Mouse (Mus musculus): ENCODE measurements around the gene Rgs8. TPM values are rescaled to one million over a fixed set of nuclear protein-coding genes. Genes with fewer than 3 reads are reported as not detected.

The Rgs8 gene
- polyA plus RNA-seq, 1 experiment from 2014 or later: 16.4 TPM

GRCm38 (mm10) chr1:153669086-153669485 lies 16.3 kb downstream of the Rgs8 start:
- H3K4me2 ChIP-seq (replicated peaks): peak overlapping the region; percentile 27; the same call in 1 of the 2 replicates
- DNase-seq (ENCODE audit: low spot score): no peak
- ATAC-seq (ENCODE audit: low FRiP score): no peak
- no peaks in the 10 kb centered on the region for H3K9me3 ChIP-seq (ENCODE audit: control insufficient read depth, low read length)
- H3K27me3 ChIP-seq (ENCODE audit: control insufficient read depth, insufficient read depth, low read length): no peaks in the 10 kb centered on the region
- peaks cover 55% of the 10 kb centered on the region for H3K4me1 ChIP-seq (replicated peaks; ENCODE audit: control insufficient read depth, insufficient read depth, low read length)
- WGBS: 30% methylated on average over 7 of the region's 7 CpGs
- no peaks in the 10 kb centered on the region for H3K36me3 ChIP-seq (replicated peaks; ENCODE audit: control insufficient read depth, insufficient read depth)
- no peak overlapping the region for H3K27ac ChIP-seq
- H3K4me3 ChIP-seq (replicated peaks; ENCODE audit: low read length): no peak overlapping the region
- peak overlapping the region; percentile 2; the same call in 1 of the 2 replicates for H3K9ac ChIP-seq

- H3K4me1 ChIP-seq (replicated peaks; ENCODE audit: control insufficient read depth, insufficient read depth, low read length): peaks cover 50% of the 10 kb centered on the region
- no peaks in the 10 kb centered on the region for H3K27me3 ChIP-seq (ENCODE audit: control insufficient read depth, insufficient read depth, low read length)
- H3K4me3 ChIP-seq (replicated peaks; ENCODE audit: low read length): no peak overlapping the region
- ATAC-seq (ENCODE audit: low FRiP score) (no peak), DNase-seq (ENCODE audit: low spot score) (no peak)
- no peak overlapping the region for H3K9ac ChIP-seq
- 38% methylated on average over 3 of the region's 3 CpGs for WGBS
- H3K36me3 ChIP-seq (replicated peaks; ENCODE audit: control insufficient read depth, insufficient read depth): no peaks in the 10 kb centered on the region
- peak overlapping the region; percentile 27; the same call in 1 of the 2 replicates for H3K4me2 ChIP-seq (replicated peaks)
- peak overlapping the region; percentile 0; the same call in 1 of the 2 replicates for H3K27ac ChIP-seq
- no peaks in the 10 kb centered on the region for H3K9me3 ChIP-seq (ENCODE audit: control insufficient read depth, low read length)
These were observed 16.9 kb downstream of the Rgs8 start for GRCm38 (mm10) chr1:153669728-153670127.

- Histone ChIP-seq H3K4me1 (replicated peaks; ENCODE audit: control insufficient read depth, insufficient read depth, low read length) (peaks cover 34% of the 10 kb centered on the region), H3K9ac (no peak overlapping the region), H3K4me3 (replicated peaks; ENCODE audit: low read length) (no peak overlapping the region), H3K4me2 (replicated peaks) (no peak overlapping the region), H3K9me3 (ENCODE audit: control insufficient read depth, low read length) (no peaks in the 10 kb centered on the region), H3K36me3 (replicated peaks; ENCODE audit: control insufficient read depth, insufficient read depth) (no peaks in the 10 kb centered on the region), H3K27ac (no peak overlapping the region), H3K27me3 (ENCODE audit: control insufficient read depth, insufficient read depth, low read length) (no peaks in the 10 kb centered on the region)
- no peak for ATAC-seq (ENCODE audit: low FRiP score)
- 81% methylated on average over 3 of the region's 3 CpGs for WGBS
- no peak for DNase-seq (ENCODE audit: low spot score)
These were observed 18.5 kb downstream of the Rgs8 start for GRCm38 (mm10) chr1:153671352-153671751.

GRCm38 (mm10) chr1:153672698-153673097 lies 19.9 kb downstream of the Rgs8 start:
- no peaks in the 10 kb centered on the region for H3K9me3 ChIP-seq (ENCODE audit: control insufficient read depth, low read length)
- no peak overlapping the region for H3K27ac ChIP-seq
- H3K36me3 ChIP-seq (replicated peaks; ENCODE audit: control insufficient read depth, insufficient read depth): no peaks in the 10 kb centered on the region
- no peak for ATAC-seq (ENCODE audit: low FRiP score)
- H3K27me3 ChIP-seq (ENCODE audit: control insufficient read depth, insufficient read depth, low read length): no peaks in the 10 kb centered on the region
- 53% methylated on average over 7 of the region's 9 CpGs for WGBS
- DNase-seq (ENCODE audit: low spot score): no peak
- H3K4me3 ChIP-seq (replicated peaks; ENCODE audit: low read length): no peak overlapping the region
- H3K4me1 ChIP-seq (replicated peaks; ENCODE audit: control insufficient read depth, insufficient read depth, low read length): peaks cover 20% of the 10 kb centered on the region
- no peak overlapping the region for H3K9ac ChIP-seq
- H3K4me2 ChIP-seq (replicated peaks): no peak overlapping the region

GRCm38 (mm10) chr1:153673900-153674299 lies 21.1 kb downstream of the Rgs8 start:
- WGBS: 84% methylated on average over 12 of the region's 12 CpGs
- peaks cover 15% of the 10 kb centered on the region for H3K4me1 ChIP-seq (replicated peaks; ENCODE audit: control insufficient read depth, insufficient read depth, low read length)
- H3K36me3 ChIP-seq (replicated peaks; ENCODE audit: control insufficient read depth, insufficient read depth): no peaks in the 10 kb centered on the region
- ATAC-seq (ENCODE audit: low FRiP score): no peak
- H3K27ac ChIP-seq: no peak overlapping the region
- no peaks in the 10 kb centered on the region for H3K9me3 ChIP-seq (ENCODE audit: control insufficient read depth, low read length)
- no peak overlapping the region for H3K4me2 ChIP-seq (replicated peaks)
- H3K27me3 ChIP-seq (ENCODE audit: control insufficient read depth, insufficient read depth, low read length): no peaks in the 10 kb centered on the region
- H3K4me3 ChIP-seq (replicated peaks; ENCODE audit: low read length): no peak overlapping the region
- no peak overlapping the region for H3K9ac ChIP-seq
- no peak for DNase-seq (ENCODE audit: low spot score)

GRCm38 (mm10) chr1:153675591-153675990 lies 22.8 kb downstream of the Rgs8 start:
- DNase-seq (ENCODE audit: low spot score) (no peak), ATAC-seq (ENCODE audit: low FRiP score) (no peak)
- Histone ChIP-seq H3K36me3 (replicated peaks; ENCODE audit: control insufficient read depth, insufficient read depth) (no peaks in the 10 kb centered on the region), H3K27ac (no peak overlapping the region), H3K9me3 (ENCODE audit: control insufficient read depth, low read length) (no peaks in the 10 kb centered on the region), H3K4me2 (replicated peaks) (no peak overlapping the region), H3K4me3 (replicated peaks; ENCODE audit: low read length) (no peak overlapping the region), H3K4me1 (replicated peaks; ENCODE audit: control insufficient read depth, insufficient read depth, low read length) (peaks cover 13% of the 10 kb centered on the region), H3K9ac (no peak overlapping the region), H3K27me3 (ENCODE audit: control insufficient read depth, insufficient read depth, low read length) (no peaks in the 10 kb centered on the region)
- 77% methylated on average over 4 of the region's 4 CpGs for WGBS

GRCm38 (mm10) chr1:153677635-153678034 lies 24.8 kb downstream of the Rgs8 start:
- Histone ChIP-seq H3K9ac (no peak overlapping the region), H3K9me3 (ENCODE audit: control insufficient read depth, low read length) (no peaks in the 10 kb centered on the region), H3K4me2 (replicated peaks) (no peak overlapping the region), H3K27ac (no peak overlapping the region), H3K4me1 (replicated peaks; ENCODE audit: control insufficient read depth, insufficient read depth, low read length) (peaks cover 13% of the 10 kb centered on the region), H3K36me3 (replicated peaks; ENCODE audit: control insufficient read depth, insufficient read depth) (no peaks in the 10 kb centered on the region), H3K27me3 (ENCODE audit: control insufficient read depth, insufficient read depth, low read length) (no peaks in the 10 kb centered on the region), H3K4me3 (replicated peaks; ENCODE audit: low read length) (no peak overlapping the region)
- 51% methylated on average over 6 of the region's 6 CpGs for WGBS
- DNase-seq (ENCODE audit: low spot score) (no peak), ATAC-seq (ENCODE audit: low FRiP score) (no peak)

GRCm38 (mm10) chr1:153679147-153679546 lies 26.3 kb downstream of the Rgs8 start:
- Histone ChIP-seq H3K4me3 (replicated peaks; ENCODE audit: low read length) (no peak overlapping the region), H3K4me1 (replicated peaks; ENCODE audit: control insufficient read depth, insufficient read depth, low read length) (peaks cover 13% of the 10 kb centered on the region), H3K9ac (no peak overlapping the region), H3K36me3 (replicated peaks; ENCODE audit: control insufficient read depth, insufficient read depth) (no peaks in the 10 kb centered on the region), H3K27me3 (ENCODE audit: control insufficient read depth, insufficient read depth, low read length) (no peaks in the 10 kb centered on the region), H3K9me3 (ENCODE audit: control insufficient read depth, low read length) (no peaks in the 10 kb centered on the region), H3K4me2 (replicated peaks) (no peak overlapping the region), H3K27ac (no peak overlapping the region)
- no peak for DNase-seq (ENCODE audit: low spot score)
- ATAC-seq (ENCODE audit: low FRiP score): no peak
- WGBS: 46% methylated on average over 10 of the region's 10 CpGs

- Histone ChIP-seq H3K9ac (no peak overlapping the region), H3K9me3 (ENCODE audit: control insufficient read depth, low read length) (no peaks in the 10 kb centered on the region), H3K36me3 (replicated peaks; ENCODE audit: control insufficient read depth, insufficient read depth) (no peaks in the 10 kb centered on the region), H3K4me3 (replicated peaks; ENCODE audit: low read length) (no peak overlapping the region), H3K27ac (no peak overlapping the region), H3K4me2 (replicated peaks) (no peak overlapping the region), H3K4me1 (replicated peaks; ENCODE audit: control insufficient read depth, insufficient read depth, low read length) (peaks cover 13% of the 10 kb centered on the region), H3K27me3 (ENCODE audit: control insufficient read depth, insufficient read depth, low read length) (no peaks in the 10 kb centered on the region)
- ATAC-seq (ENCODE audit: low FRiP score) (0 out of 2 replicates have a peak, but pooled peaks have one; percentile 15), DNase-seq (ENCODE audit: low spot score) (no peak)
- WGBS: 55% methylated on average over 3 of the region's 3 CpGs
These were observed 26.8 kb downstream of the Rgs8 start for GRCm38 (mm10) chr1:153679653-153680052.

GRCm38 (mm10) chr1:153680363-153680762 lies 27.5 kb downstream of the Rgs8 start:
- no peaks in the 10 kb centered on the region for H3K27me3 ChIP-seq (ENCODE audit: control insufficient read depth, insufficient read depth, low read length)
- H3K4me3 ChIP-seq (replicated peaks; ENCODE audit: low read length): no peak overlapping the region
- H3K36me3 ChIP-seq (replicated peaks; ENCODE audit: control insufficient read depth, insufficient read depth): no peaks in the 10 kb centered on the region
- H3K9ac ChIP-seq: no peak overlapping the region
- no peak overlapping the region for H3K4me2 ChIP-seq (replicated peaks)
- ATAC-seq (ENCODE audit: low FRiP score) (no peak), DNase-seq (ENCODE audit: low spot score) (no peak)
- H3K9me3 ChIP-seq (ENCODE audit: control insufficient read depth, low read length): no peaks in the 10 kb centered on the region
- H3K27ac ChIP-seq: no peak overlapping the region
- H3K4me1 ChIP-seq (replicated peaks; ENCODE audit: control insufficient read depth, insufficient read depth, low read length): peaks cover 13% of the 10 kb centered on the region
- 73% methylated on average over 6 of the region's 6 CpGs for WGBS

Measured in hindbrain, embryonic 14.5 days (tissue).